Mouse (Mus musculus) limb, embryonic 11.5 days (tissue): ENCODE results near the gene Smo. TPM values are rescaled to one million over a fixed set of nuclear protein-coding genes. Genes with fewer than 3 reads are reported as not detected.
A peak's percentile ranks its signal among the peaks of the same experiment; 100 is the strongest.

Source experiments
- ATAC-seq: fragments of 200-750 bp; cut with Nextera tagmentation; 2 replicates; pipeline ENCODE4 v1.8.0; 2017; ENCODE audit warnings: low read depth; ENCODE audit not compliant: insufficient number of reproducible peaks, low FRiP score, low TSS enrichment
- DNase-seq: peaks from one replicate; pipeline ENCODE4 v3.0.0-alpha.2; 2015; ENCODE audit warnings: low spot score
- H3K27ac ChIP-seq: fragments of 300-500 bp; sonication (generic); replicated peaks from 2 replicates; pipeline ENCODE4 v1.5.1; 2014; ENCODE audit warnings: low read depth, mild to moderate bottlenecking, low read length
- H3K27me3 ChIP-seq: fragments of 300-500 bp; sonication (generic); 2 replicates; pipeline ENCODE4 v1.6.1; 2014; ENCODE audit warnings: mild to moderate bottlenecking, low read length, mixed read lengths; ENCODE audit not compliant: control insufficient read depth, insufficient read depth
- H3K36me3 ChIP-seq: fragments of 300-500 bp; sonication (generic); 2 replicates; pipeline ENCODE4 v1.6.1; 2014; ENCODE audit warnings: mild to moderate bottlenecking, low read length, moderate library complexity, mixed read lengths; ENCODE audit not compliant: control insufficient read depth, insufficient read depth
- H3K4me1 ChIP-seq: fragments of 300-500 bp; sonication (generic); 2 replicates; pipeline ENCODE4 v1.6.1; 2014; ENCODE audit warnings: low read length, mixed read lengths; ENCODE audit not compliant: control insufficient read depth, insufficient read depth
- H3K4me2 ChIP-seq: fragments of 300-500 bp; sonication (generic); 2 replicates; pipeline ENCODE4 v1.6.1; 2014; ENCODE audit warnings: low read depth, mild to moderate bottlenecking, moderate library complexity; ENCODE audit not compliant: severe bottlenecking
- H3K4me3 ChIP-seq: fragments of 300-500 bp; sonication (generic); 2 replicates; pipeline ENCODE4 v1.5.1; 2014; ENCODE audit warnings: low read depth, low read length
- H3K9ac ChIP-seq: fragments of 300-500 bp; sonication (generic); 2 replicates; pipeline ENCODE4 v1.6.1; 2014; ENCODE audit warnings: mild to moderate bottlenecking, low read length
- H3K9me3 ChIP-seq: fragments of 300-500 bp; sonication (generic); 2 replicates; pipeline ENCODE4 v1.6.1; 2016; ENCODE audit warnings: low read length; ENCODE audit not compliant: control insufficient read depth
- WGBS: fragments of 180-500 bp; shearing (Covaris S2); extraction: QIAGEN DNeasy Blood & Tissue Kit; methylation state at CpG from one replicate; pipeline ENCODE4 v1.1.7; 2014; 5-methylcytosine and 5-hydroxymethylcytosine counted together
- polyA plus RNA-seq: library from polyadenylated mRNA; unstranded; fragments of >200 nt; fragmentation: Nextera tagmentation; extraction: Ambion mirVana; gene quantifications from 2 replicates; pipeline ENCODE4 v1.2.1, GENCODE M21; 2014

The Smo gene
- polyA plus RNA-seq, result 67.5 and 78.9 TPM in 2 replicates

DNA sequence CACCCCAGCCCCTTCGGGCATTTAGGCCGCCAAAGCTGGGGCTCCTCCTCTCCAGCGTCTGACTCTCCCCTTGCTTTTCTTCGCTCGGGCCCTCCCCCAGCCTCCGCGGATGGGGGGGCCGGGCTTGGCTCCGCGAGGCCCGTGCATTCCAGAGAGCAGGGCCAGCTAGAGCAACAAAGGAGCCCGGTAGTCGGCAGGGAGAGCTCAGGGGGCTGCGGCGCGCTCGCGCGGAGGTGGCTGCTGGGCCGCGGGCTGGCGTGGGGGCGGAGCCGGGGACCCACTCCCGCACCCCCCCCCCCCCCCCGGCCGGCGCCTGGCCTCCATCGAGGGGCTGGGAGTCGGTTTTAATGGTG lies at the start of gene Smo:
Smo (plus strand) TSS at position 168 of the 353 bp plus-strand sequence.
- no peaks in the 10 kb centered on the region for H3K9me3 ChIP-seq
- H3K36me3 ChIP-seq, result peaks cover 6% of the 10 kb centered on the region; the same call in 1 of the 2 replicates
- H3K4me1 ChIP-seq, result peaks cover 10% of the 10 kb centered on the region
- DNase-seq, result peak; percentile 95
- H3K4me3 ChIP-seq, result peak within 1 kb of the TSS; percentile 98
- 0% methylated on average over 26 of the region's 30 CpGs for WGBS
- no peaks in the 10 kb centered on the region for H3K27me3 ChIP-seq
- ATAC-seq, result peak; percentile 97
- H3K27ac ChIP-seq, result peak within 1 kb of the TSS; percentile 98
- H3K9ac ChIP-seq, result peak within 1 kb of the TSS; percentile 100
- peak within 1 kb of the TSS; percentile 87 for H3K4me2 ChIP-seq

GRCm38 (mm10) chr6:29685952-29686351 lies 49.4 kb upstream of the Smo start:
- no peaks in the 10 kb centered on the region for H3K9me3 ChIP-seq

DNA sequence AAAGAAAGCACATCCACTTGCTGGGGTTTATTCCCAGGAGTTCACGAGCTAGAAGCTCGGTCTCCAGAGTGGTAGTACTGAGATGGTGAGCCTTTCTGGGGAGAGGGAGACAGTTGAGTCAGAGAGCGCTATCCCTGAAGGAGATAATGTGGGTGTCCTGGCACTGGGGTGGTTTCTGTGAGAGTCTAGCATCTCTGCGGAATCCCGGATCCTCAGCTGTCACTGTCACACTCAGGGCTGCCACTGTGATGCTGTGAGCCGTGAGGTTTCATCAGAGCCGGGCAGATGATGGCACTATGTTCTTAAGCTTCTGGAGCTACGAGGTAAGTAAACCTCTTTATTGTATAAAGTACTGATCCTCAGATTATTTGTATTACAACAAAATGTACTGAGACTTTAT lies 45.8 kb upstream of the Smo start:
- ATAC-seq (no peak), DNase-seq (no peak)
- Histone ChIP-seq H3K4me2 (no peak overlapping the region), H3K36me3 (no peaks in the 10 kb centered on the region), H3K9me3 (no peaks in the 10 kb centered on the region), H3K27ac (no peak overlapping the region), H3K4me1 (0 out of 2 replicates have a peak, but pooled peaks cover under 1% of the 10 kb centered on the region), H3K9ac (no peak overlapping the region), H3K27me3 (peaks cover 4% of the 10 kb centered on the region), H3K4me3 (no peak overlapping the region)
- WGBS, result 79% methylated on average over 8 of the region's 8 CpGs

More at GRCm38 (mm10) chr6:29685952-29686351, 49.4 kb upstream of the Smo start:
- Histone ChIP-seq H3K4me1 (no peaks in the 10 kb centered on the region), H3K36me3 (no peaks in the 10 kb centered on the region), H3K27me3 (no peaks in the 10 kb centered on the region), H3K27ac (no peak overlapping the region), H3K4me3 (no peak overlapping the region), H3K9ac (no peak overlapping the region), H3K4me2 (no peak overlapping the region)
- ATAC-seq (no peak), DNase-seq (no peak)
- WGBS, result 91% methylated on average over 4 of the region's 4 CpGs

GRCm38 (mm10) chr6:29693953-29694352 lies 41.4 kb upstream of the Smo start, which contains the start of gene Tspan33:
Gene Tspan33 (plus strand): TSS chr6:29694222.
- DNase-seq (peak; percentile 92), ATAC-seq (peak; percentile 94)
- Histone ChIP-seq H3K4me3 (peak within 1 kb of the TSS; percentile 63), H3K27ac (no peak within 1 kb of the TSS), H3K36me3 (no peaks in the 10 kb centered on the region), H3K27me3 (peaks cover 4% of the 10 kb centered on the region), H3K4me2 (peak within 1 kb of the TSS; percentile 97), H3K9ac (peak within 1 kb of the TSS; percentile 73), H3K4me1 (0 out of 2 replicates have a peak, but pooled peaks cover 4% of the 10 kb centered on the region), H3K9me3 (no peaks in the 10 kb centered on the region)
- WGBS, result under 1% methylated on average over 38 of the region's 41 CpGs

DNA sequence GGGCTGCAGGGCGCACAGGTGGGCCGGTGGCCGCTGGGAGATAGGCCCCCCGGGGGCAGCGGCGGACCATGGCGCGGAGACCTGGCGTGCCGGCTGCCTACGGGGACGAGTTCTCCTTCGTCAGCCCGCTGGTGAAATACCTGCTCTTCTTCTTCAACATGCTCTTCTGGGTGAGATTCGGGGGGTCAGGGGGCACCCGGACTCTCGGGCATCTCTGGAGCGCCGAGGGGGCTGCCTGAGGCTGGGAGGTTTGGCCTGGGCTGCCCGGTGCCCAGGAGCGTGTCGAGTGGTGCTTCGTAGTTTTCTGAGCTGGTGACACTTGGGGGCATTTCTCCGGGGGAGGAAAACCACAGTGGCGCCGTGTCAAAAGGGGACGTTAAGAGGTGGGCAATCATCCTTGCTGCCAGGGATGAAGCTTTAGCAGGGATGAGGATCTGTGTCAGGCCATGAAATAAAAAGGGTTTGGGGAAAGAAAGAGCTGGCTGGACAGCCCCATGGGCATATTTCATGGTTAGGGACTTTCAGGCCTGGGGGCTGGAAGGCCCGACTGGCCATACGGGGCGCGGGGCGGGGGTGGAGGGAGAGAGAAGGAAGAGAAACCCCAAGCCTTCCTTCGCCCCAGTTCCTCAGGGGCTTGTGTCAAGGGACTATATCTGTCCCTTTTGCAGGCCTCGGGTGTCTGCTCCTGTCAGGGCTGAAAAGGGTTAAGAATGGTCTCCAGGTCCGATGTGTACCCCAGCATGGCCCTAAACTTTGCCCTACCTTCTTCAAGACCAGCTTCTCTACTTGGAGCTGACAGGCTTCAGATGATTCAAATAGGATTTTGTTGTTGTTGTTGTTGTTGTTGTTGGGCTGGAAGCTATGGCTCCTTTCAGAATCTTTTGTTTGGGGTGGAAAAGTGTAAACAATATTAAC lies 40.7 kb upstream of the Smo start:
- peaks cover 4% of the 10 kb centered on the region for H3K27me3 ChIP-seq
- peak overlapping the region; percentile 63 for H3K4me3 ChIP-seq
- H3K27ac ChIP-seq, result no peak overlapping the region

GRCm38 (mm10) chr6:29695290-29695674 lies 40.0 kb upstream of the Smo start:
- Histone ChIP-seq H3K36me3 (no peaks in the 10 kb centered on the region), H3K4me2 (no peak overlapping the region), H3K9me3 (no peaks in the 10 kb centered on the region), H3K27ac (no peak overlapping the region), H3K4me1 (0 out of 2 replicates have a peak, but pooled peaks cover 4% of the 10 kb centered on the region), H3K27me3 (peaks cover 4% of the 10 kb centered on the region), H3K9ac (no peak overlapping the region), H3K4me3 (no peak overlapping the region)
- WGBS, result 60% methylated on average over 3 of the region's 3 CpGs
- ATAC-seq, result no peak
- no peak for DNase-seq

More for the DNA sequence above, 40.7 kb upstream of the Smo start:
- H3K4me1 ChIP-seq, result 0 out of 2 replicates have a peak, but pooled peaks cover 4% of the 10 kb centered on the region
- peak; percentile 58 for DNase-seq
- peak overlapping the region; percentile 73 for H3K9ac ChIP-seq
- H3K36me3 ChIP-seq, result no peaks in the 10 kb centered on the region
- no peaks in the 10 kb centered on the region for H3K9me3 ChIP-seq
- WGBS, result 4% methylated on average over 34 of the region's 35 CpGs
- peak; percentile 32; the same call in 1 of the 2 replicates for ATAC-seq
- peak overlapping the region; percentile 97 for H3K4me2 ChIP-seq

- Histone ChIP-seq H3K9ac (no peak overlapping the region), H3K9me3 (no peaks in the 10 kb centered on the region), H3K4me2 (no peak overlapping the region), H3K27me3 (peaks cover 4% of the 10 kb centered on the region), H3K27ac (no peak overlapping the region), H3K4me1 (0 out of 2 replicates have a peak, but pooled peaks cover 4% of the 10 kb centered on the region), H3K36me3 (no peaks in the 10 kb centered on the region), H3K4me3 (no peak overlapping the region)
- WGBS, result 81% methylated on average over 7 of the region's 7 CpGs
- ATAC-seq (no peak), DNase-seq (no peak)
These were observed 39.3 kb upstream of the Smo start for GRCm38 (mm10) chr6:29695975-29696374.

DNA sequence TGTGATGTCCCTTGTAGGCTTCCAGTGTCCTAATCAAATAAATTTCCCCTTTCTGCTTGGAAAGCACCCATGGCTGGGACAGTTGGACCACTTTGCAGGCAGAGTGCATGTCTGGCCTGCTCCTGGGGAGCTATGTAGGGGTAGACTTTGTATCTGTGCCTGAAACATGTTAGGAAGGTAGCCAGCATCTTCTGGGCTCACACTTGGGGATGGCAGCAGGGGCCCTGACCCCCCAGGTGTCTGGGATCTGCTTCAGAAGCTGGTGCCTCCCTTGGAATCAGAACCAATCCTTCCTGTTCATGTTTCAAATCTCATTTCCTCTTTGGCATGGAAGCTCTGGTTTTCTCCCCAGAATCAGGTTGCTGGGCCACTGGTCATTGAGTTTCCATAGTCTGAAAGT lies 38.2 kb upstream of the Smo start:
- Histone ChIP-seq H3K27ac (no peak overlapping the region), H3K27me3 (peaks cover 4% of the 10 kb centered on the region)
- no peak for ATAC-seq

More for the DNA sequence above, 38.2 kb upstream of the Smo start:
- DNase-seq, result no peak
- Histone ChIP-seq H3K36me3 (no peaks in the 10 kb centered on the region), H3K4me1 (0 out of 2 replicates have a peak, but pooled peaks cover 4% of the 10 kb centered on the region), H3K9me3 (no peaks in the 10 kb centered on the region), H3K4me3 (no peak overlapping the region), H3K4me2 (no peak overlapping the region), H3K9ac (no peak overlapping the region)
